Mouse (Mus musculus) liver, embryonic 11.5 days (tissue): ENCODE results near the gene Smad5. TPM values are rescaled to one million over a fixed set of nuclear protein-coding genes. Genes with fewer than 3 reads are reported as not detected.
A peak's percentile ranks its signal among the peaks of the same experiment; 100 is the strongest.

ENCODE experiments used
- ATAC-seq: fragments of 200-750 bp; cut with Nextera tagmentation; replicated peaks from 2 replicates; pipeline ENCODE4 v1.8.0; 2017; ENCODE audit warnings: moderate number of reproducible peaks, mild to moderate bottlenecking, moderate TSS enrichment, moderate library complexity; ENCODE audit not compliant: low FRiP score
- DNase-seq: peaks from one replicate; pipeline ENCODE4 v3.0.0-alpha.2; 2017; ENCODE audit warnings: low spot score
- H3K27ac ChIP-seq: fragments of 300-500 bp; sonication (generic); 2 replicates; pipeline ENCODE4 v1.5.1; 2014; ENCODE audit warnings: mild to moderate bottlenecking, low read depth, low read length, control low read depth
- H3K27me3 ChIP-seq: fragments of 300-500 bp; sonication (generic); replicated peaks from 2 replicates; pipeline ENCODE4 v1.6.1; 2014; ENCODE audit warnings: low read length, mixed read lengths; ENCODE audit not compliant: control insufficient read depth, insufficient read depth
- H3K36me3 ChIP-seq: fragments of 300-500 bp; sonication (generic); 2 replicates; pipeline ENCODE4 v1.6.1; 2014; ENCODE audit warnings: mild to moderate bottlenecking, low read length, moderate library complexity, mixed read lengths; ENCODE audit not compliant: control insufficient read depth, insufficient read depth
- H3K4me1 ChIP-seq: fragments of 300-500 bp; sonication (generic); replicated peaks from 2 replicates; pipeline ENCODE4 v1.6.1; 2014; ENCODE audit warnings: low read length, mixed read lengths; ENCODE audit not compliant: control insufficient read depth, insufficient read depth
- H3K4me2 ChIP-seq: fragments of 300-500 bp; sonication (generic); 2 replicates; pipeline ENCODE4 v1.6.1; 2014; ENCODE audit warnings: mild to moderate bottlenecking, control low read depth, moderate library complexity
- H3K4me3 ChIP-seq: fragments of 300-500 bp; sonication (generic); 2 replicates; pipeline ENCODE4 v1.5.1; 2014; ENCODE audit warnings: low read depth, low read length, control low read depth
- H3K9ac ChIP-seq: fragments of 300-500 bp; sonication (generic); 2 replicates; pipeline ENCODE4 v1.6.1; 2014; ENCODE audit warnings: low read depth, low read length, control low read depth
- H3K9me3 ChIP-seq: fragments of 300-500 bp; sonication (generic); 2 replicates; pipeline ENCODE4 v1.6.1; 2016; ENCODE audit warnings: low read length, inconsistent platforms, mixed read lengths; ENCODE audit not compliant: control insufficient read depth
- WGBS: fragments of 180-500 bp; shearing (Covaris S2); extraction: QIAGEN DNeasy Blood & Tissue Kit; methylation state at CpG from one replicate; pipeline ENCODE4 v1.1.7; 2014; 5-methylcytosine and 5-hydroxymethylcytosine counted together
- polyA plus RNA-seq: library from polyadenylated mRNA; unstranded; fragments of >200 nt; fragmentation: Nextera tagmentation; extraction: Ambion mirVana; gene quantifications from 2 replicates; pipeline ENCODE4 v1.2.1, GENCODE M21; 2014

Gene Smad5
- polyA plus RNA-seq, 1 experiment from 2014 or later = 16.8 TPM

- Histone ChIP-seq H3K27me3 (no peaks in the 10 kb centered on the region), H3K4me1 (peaks cover 19% of the 10 kb centered on the region), H3K9ac (no peak overlapping the region), H3K36me3 (peaks cover 4% of the 10 kb centered on the region), H3K9me3 (no peaks in the 10 kb centered on the region), H3K27ac (no peak overlapping the region), H3K4me3 (no peak overlapping the region), H3K4me2 (no peak overlapping the region)
- WGBS = 87% methylated on average over 4 of the region's 4 CpGs
- DNase-seq (no peak), ATAC-seq (no peak)
Observed at GRCm38 (mm10) chr13:56707606-56708005, 4.8 kb downstream of the Smad5 start.

GRCm38 (mm10) chr13:56710620-56711019 is 7.8 kb downstream of the Smad5 start:
- ATAC-seq (no peak), DNase-seq (no peak)
- H3K4me1 ChIP-seq = peaks cover 6% of the 10 kb centered on the region
- H3K4me2 ChIP-seq = no peak overlapping the region
- no peak overlapping the region for H3K27ac ChIP-seq
- H3K9ac ChIP-seq = no peak overlapping the region
- WGBS = 48% methylated on average over 2 of the region's 2 CpGs
- H3K36me3 ChIP-seq = peaks cover 4% of the 10 kb centered on the region
- no peaks in the 10 kb centered on the region for H3K9me3 ChIP-seq
- no peak overlapping the region for H3K4me3 ChIP-seq
- no peaks in the 10 kb centered on the region for H3K27me3 ChIP-seq

GRCm38 (mm10) chr13:56712221-56712620 is 9.4 kb downstream of the Smad5 start:
- WGBS = 96% methylated on average over 2 of the region's 2 CpGs
- no peak overlapping the region for H3K4me3 ChIP-seq
- H3K4me1 ChIP-seq = peaks cover 6% of the 10 kb centered on the region
- no peak for ATAC-seq
- H3K27ac ChIP-seq = no peak overlapping the region
- H3K9me3 ChIP-seq = no peaks in the 10 kb centered on the region
- no peaks in the 10 kb centered on the region for H3K27me3 ChIP-seq
- H3K36me3 ChIP-seq = peaks cover 4% of the 10 kb centered on the region
- H3K4me2 ChIP-seq = no peak overlapping the region
- no peak overlapping the region for H3K9ac ChIP-seq
- DNase-seq = no peak

- WGBS = 91% methylated on average over 4 of the region's 4 CpGs
- peaks cover 14% of the 10 kb centered on the region; the same call in 1 of the 2 replicates for H3K36me3 ChIP-seq
Observed at GRCm38 (mm10) chr13:56726551-56726950, 23.7 kb downstream of the Smad5 start.

DNA sequence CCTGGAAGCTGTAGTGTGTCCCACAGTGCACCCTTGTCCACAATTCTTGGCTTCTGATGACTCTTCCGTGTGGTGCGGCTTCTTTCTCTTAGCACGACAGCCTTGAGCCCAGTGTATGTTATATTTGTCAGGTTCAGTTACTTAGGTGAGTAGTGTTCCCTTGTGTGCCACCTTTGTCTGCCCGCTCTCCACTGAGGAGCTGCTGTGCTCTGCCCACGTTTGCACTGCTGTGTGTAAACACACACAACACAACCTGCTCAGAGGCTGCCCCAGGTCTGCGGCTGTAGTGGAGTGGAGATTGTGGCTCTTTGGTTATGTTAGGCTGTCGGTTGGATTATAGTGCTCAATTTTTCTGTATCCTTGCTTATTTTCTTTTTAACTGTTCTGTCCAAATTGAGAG is 26.2 kb downstream of the Smad5 start:
- Histone ChIP-seq H3K27ac (no peak overlapping the region), H3K27me3 (no peaks in the 10 kb centered on the region), H3K9me3 (no peaks in the 10 kb centered on the region), H3K9ac (no peak overlapping the region), H3K36me3 (peaks cover 19% of the 10 kb centered on the region; the same call in 1 of the 2 replicates), H3K4me1 (no peaks in the 10 kb centered on the region), H3K4me2 (no peak overlapping the region), H3K4me3 (no peak overlapping the region)
- 92% methylated on average over 7 of the region's 7 CpGs for WGBS
- DNase-seq (no peak), ATAC-seq (no peak)

More at GRCm38 (mm10) chr13:56726551-56726950, 23.7 kb downstream of the Smad5 start:
- Histone ChIP-seq H3K27ac (no peak overlapping the region), H3K9me3 (no peaks in the 10 kb centered on the region), H3K4me1 (no peaks in the 10 kb centered on the region), H3K27me3 (no peaks in the 10 kb centered on the region), H3K4me2 (no peak overlapping the region), H3K9ac (no peak overlapping the region), H3K4me3 (no peak overlapping the region)
- ATAC-seq (no peak), DNase-seq (no peak)

GRCm38 (mm10) chr13:56734617-56735016 is 31.8 kb downstream of the Smad5 start:
- no peak overlapping the region for H3K4me2 ChIP-seq
- DNase-seq (no peak), ATAC-seq (no peak)
- H3K27ac ChIP-seq = no peak overlapping the region
- H3K9me3 ChIP-seq = no peaks in the 10 kb centered on the region
- no peaks in the 10 kb centered on the region for H3K27me3 ChIP-seq
- WGBS = 80% methylated on average over 4 of the region's 4 CpGs
- no peaks in the 10 kb centered on the region for H3K4me1 ChIP-seq
- H3K4me3 ChIP-seq = no peak overlapping the region
- H3K36me3 ChIP-seq = peaks cover 24% of the 10 kb centered on the region; the same call in 1 of the 2 replicates
- H3K9ac ChIP-seq = no peak overlapping the region

- H3K4me1 ChIP-seq = no peaks in the 10 kb centered on the region
- H3K9ac ChIP-seq = no peak overlapping the region
- H3K4me3 ChIP-seq = no peak overlapping the region
- H3K4me2 ChIP-seq = no peak overlapping the region
- H3K9me3 ChIP-seq = no peaks in the 10 kb centered on the region
- no peaks in the 10 kb centered on the region for H3K27me3 ChIP-seq
- H3K27ac ChIP-seq = no peak overlapping the region
- WGBS = 54% methylated on average over 6 of the region's 6 CpGs
- DNase-seq (no peak), ATAC-seq (peak; percentile 36; the same call in 1 of the 2 replicates)
- peaks cover 29% of the 10 kb centered on the region; the same call in 1 of the 2 replicates for H3K36me3 ChIP-seq
Observed at GRCm38 (mm10) chr13:56735212-56735875, 32.5 kb downstream of the Smad5 start.

GRCm38 (mm10) chr13:56739556-56739955 is 36.7 kb downstream of the Smad5 start:
- Histone ChIP-seq H3K4me1 (no peaks in the 10 kb centered on the region), H3K27me3 (no peaks in the 10 kb centered on the region), H3K27ac (no peak overlapping the region), H3K9ac (no peak overlapping the region), H3K4me3 (no peak overlapping the region), H3K4me2 (no peak overlapping the region), H3K9me3 (no peaks in the 10 kb centered on the region), H3K36me3 (peaks cover 19% of the 10 kb centered on the region; the same call in 1 of the 2 replicates)
- ATAC-seq = no peak
- no peak for DNase-seq
- WGBS = 92% methylated on average over 5 of the region's 5 CpGs

DNA sequence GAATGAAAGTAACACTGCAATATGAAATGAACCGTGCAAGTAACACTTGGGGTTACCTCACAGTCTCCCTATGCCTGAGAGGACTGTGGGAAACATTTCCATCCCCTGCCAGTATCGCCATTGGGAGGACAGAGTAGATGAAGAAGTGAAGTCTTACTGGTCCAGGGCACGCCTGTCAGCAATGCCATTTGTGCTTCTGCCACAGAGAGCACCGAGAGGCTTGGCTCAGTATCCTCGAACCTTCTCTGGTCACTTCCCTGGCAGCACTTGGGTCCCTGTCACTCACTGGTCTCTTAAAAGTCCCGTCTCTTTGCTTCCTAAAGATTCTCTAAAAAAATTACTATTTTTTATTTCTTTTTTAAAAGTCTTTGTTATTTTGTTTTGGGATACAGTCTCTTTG is 37.7 kb downstream of the Smad5 start:
- Histone ChIP-seq H3K9me3 (no peaks in the 10 kb centered on the region), H3K27ac (no peak overlapping the region), H3K27me3 (no peaks in the 10 kb centered on the region), H3K4me1 (no peaks in the 10 kb centered on the region), H3K9ac (no peak overlapping the region), H3K4me2 (no peak overlapping the region), H3K4me3 (no peak overlapping the region), H3K36me3 (peaks cover 15% of the 10 kb centered on the region; the same call in 1 of the 2 replicates)
- ATAC-seq = no peak
- DNase-seq = no peak
- 92% methylated on average over 6 of the region's 6 CpGs for WGBS
